ENCODE assay signal across 16 mouse cellular contexts in the genomic region with DNA sequence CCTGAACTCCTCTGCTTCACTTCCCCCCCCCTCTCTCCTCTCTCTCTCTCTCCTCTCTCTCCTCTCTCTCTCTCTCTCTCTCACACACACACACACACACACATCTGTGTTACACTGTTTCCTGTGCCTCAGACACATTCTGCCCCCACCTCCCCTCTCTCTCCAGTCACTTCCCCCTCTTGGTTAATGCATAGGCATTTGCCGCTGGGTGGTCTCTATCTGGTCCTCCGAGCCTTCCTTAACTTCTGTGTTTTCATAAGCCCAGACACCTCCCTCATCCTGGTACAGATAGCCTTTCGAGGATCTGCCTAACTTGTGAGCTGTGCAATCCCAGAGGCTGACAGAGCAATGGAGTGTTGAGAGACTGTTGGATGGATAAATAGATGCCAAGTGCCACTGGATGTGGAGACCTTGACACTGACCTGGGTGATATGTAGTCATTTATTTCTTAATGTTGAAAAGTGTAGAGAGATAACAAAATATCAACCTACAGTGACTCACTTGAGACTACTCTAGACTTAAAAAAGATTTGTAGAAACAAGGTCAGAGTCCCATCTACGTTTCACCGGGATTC. TPM values are rescaled to one million over a fixed set of nuclear protein-coding genes. Genes with fewer than 3 reads are reported as not detected.
DNase-seq lines count a peak whose midpoint lies in the region; ATAC-seq lines count a peak whose summit lies in the region.
"Had no signal": no experiment of that assay in that cellular context is flagged by ENCODE, and none has a peak within 500 bp of the region (broad histone marks: within the 10 kb centered on the region; RNA-seq: fewer than 3 reads in every experiment).

No protein-coding gene starts in this region.

- 34% methylated on average over 5 of the region's 5 CpGs for WGBS in heart, embryonic 10.5 days
- WGBS in liver, embryonic 11.5 days, result 36% methylated on average over 5 of the region's 5 CpGs
- WGBS in embryonic facial prominence, embryonic 10.5 days, result 52% methylated on average over 5 of the region's 5 CpGs

- H3K4me2 ChIP-seq in liver, embryonic 11.5 days, result no peak overlapping the region
- H3K4me2 ChIP-seq: limb, embryonic 13.5 days; midbrain, embryonic 13.5 days had no signal

- no peaks in the 10 kb centered on the region for H3K36me3 ChIP-seq in heart, embryonic 10.5 days
- H3K36me3 ChIP-seq in liver, embryonic 11.5 days (ENCODE audit: control insufficient read depth, insufficient read depth, low read length), result no peaks in the 10 kb centered on the region
- no peaks in the 10 kb centered on the region for H3K36me3 ChIP-seq in embryonic facial prominence, embryonic 10.5 days (replicated peaks)
- H3K36me3 ChIP-seq: limb, embryonic 13.5 days; midbrain, embryonic 13.5 days had no signal

- peaks cover 76% of the 10 kb centered on the region for H3K4me1 ChIP-seq in heart, embryonic 10.5 days
- H3K4me1 ChIP-seq in liver, embryonic 11.5 days (replicated peaks; ENCODE audit: control insufficient read depth, insufficient read depth, low read length), result peaks cover 2% of the 10 kb centered on the region
- H3K4me1 ChIP-seq in embryonic facial prominence, embryonic 10.5 days, result peaks cover 66% of the 10 kb centered on the region

- peak; percentile 13; the same call in 1 of the 2 replicates for ATAC-seq in liver, embryonic 11.5 days (replicated peaks; ENCODE audit: low FRiP score)
- ATAC-seq: CD4-positive, CD25-positive, alpha-beta regulatory T cell, adult 4 months; midbrain, embryonic 13.5 days had no signal

- no peak overlapping the region for H3K9ac ChIP-seq in liver, embryonic 11.5 days (ENCODE audit: low read depth, low read length)
- H3K9ac ChIP-seq: limb, embryonic 13.5 days; midbrain, embryonic 13.5 days had no signal

- intact Hi-C loops in heart, postnatal 25 days (cut with DNase I), result no loop called here

- H3K27ac ChIP-seq in heart, embryonic 10.5 days, result peak overlapping the region; percentile 77
- H3K27ac ChIP-seq in liver, embryonic 11.5 days (ENCODE audit: low read depth, low read length), result no peak overlapping the region
- peak overlapping the region; percentile 63 for H3K27ac ChIP-seq in embryonic facial prominence, embryonic 10.5 days (replicated peaks)
- H3K27ac ChIP-seq: limb, embryonic 13.5 days; midbrain, embryonic 13.5 days had no signal

- no peaks in the 10 kb centered on the region for H3K27me3 ChIP-seq in heart, embryonic 10.5 days (ENCODE audit: insufficient read depth, poor library complexity, severe bottlenecking)
- H3K27me3 ChIP-seq in liver, embryonic 11.5 days (replicated peaks; ENCODE audit: control insufficient read depth, insufficient read depth, low read length), result no peaks in the 10 kb centered on the region
- H3K27me3 ChIP-seq in embryonic facial prominence, embryonic 10.5 days (replicated peaks; ENCODE audit: low read depth, poor library complexity, severe bottlenecking), result peaks cover 8% of the 10 kb centered on the region; the same call in 1 of the 2 replicates
- H3K27me3 ChIP-seq: limb, embryonic 13.5 days had no signal

- H3K4me3 ChIP-seq in heart, embryonic 10.5 days, result 0 out of 2 replicates have a peak overlapping the region, but pooled peaks have one; percentile 12
- H3K4me3 ChIP-seq in liver, embryonic 11.5 days (ENCODE audit: low read depth, low read length), result no peak overlapping the region
- no peak overlapping the region for H3K4me3 ChIP-seq in embryonic facial prominence, embryonic 10.5 days
- H3K4me3 ChIP-seq: limb, embryonic 13.5 days; midbrain, embryonic 13.5 days had no signal

- H3K9me3 ChIP-seq in heart, embryonic 10.5 days, result no peaks in the 10 kb centered on the region
- H3K9me3 ChIP-seq in liver, embryonic 11.5 days (ENCODE audit: control insufficient read depth, low read length), result no peaks in the 10 kb centered on the region
- no peaks in the 10 kb centered on the region for H3K9me3 ChIP-seq in embryonic facial prominence, embryonic 10.5 days
- H3K9me3 ChIP-seq: limb, embryonic 13.5 days; midbrain, embryonic 13.5 days had no signal

- no peak for DNase-seq in heart, embryonic 10.5 days (ENCODE audit: low spot score)
- DNase-seq in heart, postnatal 25 days (ENCODE audit: low spot score), result no peak
- DNase-seq in liver, embryonic 11.5 days (ENCODE audit: low spot score), result no peak
- no peak for DNase-seq in liver
- DNase-seq in CD4-positive helper T cell, adult 2 months (ENCODE audit: low read depth, low spot score), result peak; percentile 8
- no peak for DNase-seq in embryonic facial prominence, embryonic 10.5 days (ENCODE audit: low spot score)
- no peak for DNase-seq in frontal cortex, postnatal 25 days (ENCODE audit: low spot score in 2 of 2)
- DNase-seq: cerebellum, adult 11-12 months; cerebellum, postnatal 36 days; heart, postnatal 14 days; layer of hippocampus, adult 9-11 months; lung, postnatal 10 days had no signal

RNA-seq across cellular contexts. Expression of a gene that starts 29.0 kb away (rescaled TPM):
- polyA plus RNA-seq in heart, embryonic 10.5 days (2016; fragmentation: Nextera tagmentation; extraction: Ambion mirVana), result 3.8 and 6.8 TPM in 2 replicates
- 1 to 10 TPM; 3.5 to 4.8 TPM for total RNA-seq in heart, postnatal 25 days (2021)
- polyA plus RNA-seq in liver, embryonic 11.5 days (2014; fragmentation: Nextera tagmentation; extraction: Ambion mirVana), result 3.4 and 3.5 TPM in 2 replicates
- 3.3 and 3.6 TPM in 2 replicates for polyA plus RNA-seq in embryonic facial prominence, embryonic 10.5 days (2016; fragmentation: Nextera tagmentation; extraction: Ambion mirVana)
- total RNA-seq: MEL had no signal
- polyA plus RNA-seq: CD4-positive, CD25-positive, alpha-beta regulatory T cell, adult 4 months had no signal
